Mouse (Mus musculus): Measurements from ENCODE around the gene Acp2. TPM values are rescaled to one million over a fixed set of nuclear protein-coding genes. Genes with fewer than 3 reads are reported as not detected.

The Acp2 gene
- total RNA-seq, 2 experiments from 2014 or later: 51.0 to 54.8 TPM

DNA sequence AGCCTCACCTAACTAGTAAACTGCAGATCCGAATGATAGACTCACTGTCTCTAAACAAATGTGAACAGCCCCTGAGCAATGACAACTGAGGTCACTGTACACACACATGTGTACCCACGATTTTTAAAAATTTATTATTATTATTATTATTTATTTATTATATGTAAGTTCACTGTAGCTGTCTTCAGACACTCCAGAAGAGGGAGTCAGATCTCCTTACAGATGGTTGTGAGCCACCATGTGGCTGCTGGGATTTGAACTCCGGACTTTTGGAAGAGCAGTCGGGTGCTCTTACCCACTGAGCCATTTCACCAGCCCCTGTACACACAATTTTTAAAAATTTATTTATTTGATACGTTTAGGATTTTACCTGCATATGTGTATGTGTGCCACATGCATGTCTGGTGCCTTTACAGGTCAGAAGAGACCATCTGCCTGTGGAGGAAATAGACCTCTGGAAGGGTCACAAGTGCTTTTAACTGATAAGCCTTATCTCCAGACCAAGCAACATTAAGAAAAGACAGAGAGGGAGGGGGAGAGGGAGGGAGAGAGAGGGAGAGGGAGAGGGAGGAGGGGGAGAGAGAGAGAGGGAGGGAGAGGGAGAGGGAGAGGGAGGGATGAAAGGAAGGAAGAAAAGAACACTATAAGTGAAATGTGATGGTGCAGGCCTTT is 42.0 kb downstream of the Acp2 start:
- intact Hi-C loops (cut with DNase I): no loop called here
- no peak for DNase-seq (ENCODE audit: low spot score in 2 of 2)

DNA sequence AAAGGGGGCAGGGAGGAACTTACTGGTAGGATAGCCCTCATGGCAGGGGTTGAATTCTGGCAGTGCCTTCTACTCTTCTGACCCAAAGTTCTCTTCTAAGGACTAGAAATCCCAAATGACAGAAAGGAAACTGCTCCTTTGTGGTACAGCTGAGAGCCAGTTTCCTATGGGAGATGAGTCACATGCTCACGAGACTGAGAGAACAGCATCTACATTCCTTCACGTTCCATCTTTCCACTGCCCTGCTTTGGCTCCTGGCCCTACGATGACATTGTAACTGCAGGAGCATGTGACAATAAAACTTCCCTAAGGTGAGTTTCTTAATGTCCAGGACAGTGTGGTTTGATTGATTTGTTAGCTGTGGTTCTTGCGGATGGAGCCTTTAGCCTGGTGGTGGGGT is 45.7 kb downstream of the Acp2 start:
- DNase-seq (ENCODE audit: low spot score in 2 of 2): no peak
- intact Hi-C loops (cut with DNase I): no loop called here

DNA sequence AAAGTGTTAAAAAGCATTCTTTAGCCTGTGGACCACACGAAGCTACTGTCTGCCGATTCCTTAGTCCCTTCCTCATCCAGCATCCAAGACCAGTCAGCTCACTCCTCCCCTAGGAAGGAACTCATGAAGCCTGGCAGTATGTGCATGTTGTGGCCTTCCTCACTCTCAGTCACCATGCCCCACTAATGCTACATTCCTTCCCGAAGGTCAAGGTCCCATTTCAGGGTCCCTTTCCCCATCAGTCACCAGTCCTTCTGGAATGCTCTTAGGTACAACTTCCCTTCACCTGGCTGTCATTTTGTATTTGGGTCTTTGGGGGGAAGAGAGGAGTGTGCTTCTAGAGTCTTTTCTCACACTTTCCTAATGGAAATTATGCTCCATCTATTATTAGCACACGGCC is 49.3 kb downstream of the Acp2 start:
- no peak for DNase-seq (ENCODE audit: low spot score in 2 of 2)
- intact Hi-C loops (cut with DNase I): no loop called here

DNA sequence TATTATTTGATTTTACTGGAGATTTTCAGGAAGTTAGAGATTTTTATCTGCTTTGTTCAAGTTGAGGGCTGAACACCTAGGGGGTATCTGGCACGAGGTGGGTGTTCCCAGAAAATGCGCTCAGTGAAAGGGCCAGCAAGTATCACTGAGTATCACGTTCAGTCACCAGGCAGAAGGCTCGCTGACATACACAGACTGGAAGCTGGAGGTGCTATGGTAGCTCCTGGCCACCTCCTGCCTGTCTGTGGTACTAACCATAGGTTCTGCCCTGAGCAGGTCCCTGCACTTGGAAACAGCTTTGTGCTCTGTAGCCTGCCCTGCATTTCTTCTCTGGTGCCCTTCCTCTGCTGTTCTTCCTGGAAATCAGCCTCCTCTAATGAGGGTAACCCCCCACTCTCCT is 49.8 kb downstream of the Acp2 start:
- intact Hi-C loops (cut with DNase I): no loop called here
- DNase-seq (ENCODE audit: low spot score in 2 of 2): no peak

DNA sequence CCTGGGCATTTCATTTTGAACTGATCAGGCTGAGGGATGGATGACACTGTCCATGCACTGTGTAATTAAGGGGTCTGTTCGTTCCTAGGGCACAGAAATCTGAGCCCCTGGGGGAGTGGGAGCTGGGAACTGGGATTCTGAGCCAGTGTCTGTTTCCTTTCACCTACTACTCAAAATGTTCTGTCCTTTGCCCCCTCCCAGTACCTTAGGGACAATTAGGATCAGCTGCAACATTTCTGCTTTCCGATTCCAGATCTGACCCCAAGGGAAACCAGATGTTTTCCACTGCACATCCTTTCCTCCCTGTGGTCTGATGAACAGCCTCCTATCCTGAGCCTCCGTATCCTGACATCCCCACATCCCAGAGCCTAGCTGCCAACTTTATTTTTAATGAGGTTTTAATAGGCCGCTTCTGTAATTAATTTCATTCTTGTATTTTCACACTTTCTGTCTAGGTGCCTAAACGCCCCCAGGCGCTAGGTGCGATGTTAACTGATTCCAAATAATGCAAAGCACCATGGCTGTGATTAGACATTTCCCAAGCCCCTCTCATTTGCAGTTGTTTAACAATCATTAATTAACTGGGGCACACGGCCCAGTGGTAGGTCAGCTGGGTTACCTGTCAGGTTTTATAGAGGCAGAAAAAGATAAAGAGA is 52.2 kb downstream of the Acp2 start:
- no peak for DNase-seq (ENCODE audit: low spot score in 2 of 2)
- intact Hi-C loops (cut with DNase I): no loop called here

DNA sequence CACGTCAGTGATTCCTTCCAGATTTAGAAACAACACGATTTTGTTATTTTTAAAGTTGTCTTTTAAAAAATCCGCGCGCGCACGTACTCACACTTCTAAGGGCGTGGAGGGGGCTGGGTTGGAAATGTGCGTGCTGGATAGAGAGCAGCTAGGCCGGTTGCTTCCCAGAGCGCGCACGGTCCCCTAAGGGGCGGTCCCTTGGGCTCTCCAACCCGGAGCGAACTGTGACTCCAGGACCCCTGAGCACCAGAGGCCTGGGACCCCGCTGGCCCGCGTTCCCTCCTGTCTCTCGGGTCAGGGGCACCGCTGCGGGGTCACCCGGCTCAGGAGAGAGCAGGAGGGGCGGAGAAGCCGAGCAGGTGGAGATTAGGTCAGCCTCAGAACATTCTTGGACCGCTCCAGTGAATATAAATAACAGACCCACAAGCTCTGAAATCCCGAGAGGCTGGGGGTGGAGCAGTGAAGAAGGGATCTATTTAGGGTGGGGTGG is 53.0 kb downstream of the Acp2 start, which contains the start of gene Pacsin3:
TSS of gene Pacsin3 (plus strand) at position 294 of the 490 bp plus-strand sequence.
- intact Hi-C loops (cut with DNase I): no loop called here
- peak; percentile 71 to 85 for DNase-seq (ENCODE audit: low spot score in 2 of 2)

DNA sequence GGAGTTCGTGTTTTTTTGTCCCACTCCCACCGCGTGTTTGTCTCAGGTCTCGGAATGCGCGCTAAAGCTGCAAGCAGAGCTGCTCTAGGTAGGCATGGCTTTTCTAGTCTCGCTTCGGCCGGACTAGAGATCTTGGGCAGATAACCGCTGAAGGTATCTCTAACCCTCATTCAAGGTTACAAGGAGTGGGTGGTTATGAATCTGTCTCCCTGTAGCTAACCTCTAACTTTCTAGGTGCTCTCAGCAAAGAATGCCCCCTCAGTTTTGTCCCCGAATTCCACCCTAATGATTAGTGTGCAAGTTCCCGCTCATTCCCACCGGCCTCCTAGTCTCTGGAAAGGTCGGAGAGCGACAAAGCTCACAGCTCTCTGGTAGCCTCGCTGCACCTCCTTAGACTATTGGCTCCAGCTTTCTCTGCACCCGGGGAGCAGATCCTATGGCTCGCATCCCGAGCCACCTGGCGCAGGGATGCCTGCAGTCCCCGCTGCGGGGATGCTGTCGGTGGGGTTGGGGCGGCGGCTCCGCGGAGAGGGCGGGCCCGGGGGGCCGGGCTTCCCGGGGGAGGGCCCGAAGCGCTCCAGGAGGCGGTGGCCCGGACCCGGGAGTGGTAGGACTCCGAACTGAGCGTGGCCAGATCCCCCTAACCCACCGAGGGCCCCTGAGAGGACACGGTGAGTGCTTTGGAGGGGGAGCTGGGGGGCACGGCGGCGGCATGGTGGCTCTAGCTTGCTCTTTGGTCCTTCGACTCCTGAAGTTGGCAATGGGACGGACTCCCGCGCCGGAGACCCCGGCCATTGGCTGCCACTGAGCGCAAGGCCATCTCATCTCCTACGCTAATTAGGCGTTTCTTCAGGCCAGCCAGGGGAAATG is 53.8 kb downstream of the Acp2 start:
- intact Hi-C loops (cut with DNase I): no loop called here
- DNase-seq (ENCODE audit: low spot score in 2 of 2): peak in 1 of 2 experiments; percentile 63

DNA sequence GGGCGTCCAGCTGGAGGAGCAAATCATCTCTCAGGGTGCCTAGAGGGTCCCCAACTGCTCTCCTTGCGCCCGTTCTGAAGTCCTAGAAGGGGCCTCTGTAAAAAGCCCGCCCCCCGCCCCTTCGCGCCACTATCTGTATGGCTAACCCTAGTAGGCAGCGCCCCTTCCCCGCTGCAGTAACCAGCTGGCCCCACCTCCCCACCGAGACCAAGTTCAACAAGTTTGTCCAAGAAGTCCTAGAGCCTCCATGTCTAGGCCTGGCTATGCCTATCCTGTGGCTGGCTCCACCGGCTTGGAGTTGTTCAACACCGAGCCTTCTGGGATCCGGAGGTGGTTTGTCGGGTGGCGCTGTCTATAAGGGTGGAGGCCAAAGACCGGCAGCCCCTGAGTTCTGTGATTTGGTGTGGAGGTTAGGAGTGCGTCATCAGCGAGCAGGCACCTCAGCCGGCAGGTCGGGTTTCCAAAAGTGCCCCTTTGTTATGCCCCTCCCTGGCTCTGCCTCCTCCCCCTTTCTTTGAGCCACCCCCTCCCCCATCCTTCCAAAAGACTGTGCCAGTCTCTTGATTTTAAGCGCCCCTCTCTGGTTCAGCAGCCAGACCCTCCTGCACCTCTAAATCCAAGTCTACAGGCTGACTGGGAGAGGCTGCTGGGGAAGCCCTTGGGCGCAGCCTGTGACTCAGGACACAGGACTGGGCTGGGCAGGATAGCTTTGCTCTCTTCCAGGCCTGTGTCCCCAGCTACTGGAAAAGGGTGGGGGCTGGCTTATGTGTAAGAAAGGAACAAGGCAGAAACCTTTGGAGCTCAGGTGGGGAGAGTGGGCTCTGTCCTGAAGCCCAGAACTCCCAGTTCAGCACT is 54.7 kb downstream of the Acp2 start:
- intact Hi-C loops (cut with DNase I): no loop called here
- DNase-seq (ENCODE audit: low spot score in 2 of 2): peak in 1 of 2 experiments; percentile 44

DNA sequence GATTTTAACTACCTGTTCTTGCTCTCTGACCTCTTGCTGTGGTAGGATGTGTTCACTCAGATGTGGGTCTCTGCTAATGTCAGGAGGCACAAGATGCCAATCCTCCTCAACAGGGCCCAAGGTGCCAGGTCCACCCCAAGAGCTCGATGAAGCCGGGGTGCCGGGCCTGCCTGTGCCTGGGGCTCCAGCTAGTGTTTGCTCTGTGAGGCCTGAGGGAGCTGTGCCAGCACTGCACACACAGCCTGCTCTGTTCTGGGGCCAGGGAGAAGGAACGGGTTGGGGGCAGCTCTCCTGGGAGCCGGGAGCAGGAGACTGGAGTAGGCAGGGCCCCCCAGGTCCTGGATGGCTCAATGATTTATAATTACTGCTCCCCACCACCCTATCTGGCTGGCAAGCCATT is 55.4 kb downstream of the Acp2 start:
- peak; percentile 52 to 58 for DNase-seq (ENCODE audit: low spot score in 2 of 2)
- intact Hi-C loops (cut with DNase I): no loop called here

DNA sequence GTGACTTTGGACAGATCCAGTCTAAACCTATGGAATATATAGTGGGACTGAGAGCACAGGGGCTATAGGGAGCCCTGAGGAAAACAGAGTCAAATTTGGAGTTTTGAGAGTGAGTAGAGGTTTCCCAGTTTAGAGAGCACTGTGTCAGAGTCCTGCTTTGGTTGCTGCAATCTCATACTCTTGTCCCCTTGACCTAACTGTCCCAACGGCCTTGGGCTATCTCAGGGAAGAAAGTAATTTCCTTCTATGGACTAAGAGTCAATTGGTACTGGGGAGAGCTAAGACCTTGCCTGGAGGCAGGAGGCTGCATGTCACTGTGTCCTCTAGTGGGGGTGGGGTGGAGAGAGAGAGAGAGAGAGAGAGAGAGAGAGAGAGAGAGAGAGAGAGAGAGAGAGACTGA is 56.1 kb downstream of the Acp2 start:
- DNase-seq (ENCODE audit: low spot score in 2 of 2): no peak

DNA sequence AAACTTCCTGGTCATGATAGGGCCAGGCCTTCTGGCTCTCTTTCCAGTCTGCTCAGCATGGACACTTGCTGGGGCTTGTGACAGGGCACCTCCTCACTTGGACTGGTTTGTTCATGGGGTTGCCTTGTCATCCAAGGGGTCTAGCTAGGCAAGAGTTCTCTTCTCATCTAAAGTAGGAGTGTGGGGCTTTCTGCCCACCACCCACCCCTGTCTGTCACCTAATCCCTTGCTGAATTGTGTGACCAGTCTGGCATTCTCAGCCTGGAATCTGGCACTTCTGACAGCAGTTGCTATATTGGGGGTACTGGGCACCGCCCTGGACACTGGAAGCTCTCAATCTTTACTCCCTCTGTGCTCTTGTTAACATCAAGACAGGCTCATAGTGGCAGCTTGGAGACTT is 56.8 kb downstream of the Acp2 start:
- intact Hi-C loops (cut with DNase I): no loop called here
- DNase-seq (ENCODE audit: low spot score in 2 of 2): no peak

More for the DNA sequence above, 56.1 kb downstream of the Acp2 start:
- intact Hi-C loops (cut with DNase I): no loop called here

Other genes starting within 250 kb of the Acp2 start
- gene Rapsn, start 167.3 kb upstream of the Acp2 start, total RNA-seq (2021): under 1 TPM; 0.24 to 0.36 TPM
- gene Psmc3, start 148.9 kb upstream of the Acp2 start, total RNA-seq (2021): 100 to 1,000 TPM; 203 to 208 TPM
- gene Slc39a13, start 132.5 kb upstream of the Acp2 start, total RNA-seq (2021): 10 to 100 TPM; 26.2 to 32.9 TPM
- gene Spi1, start 120.5 kb upstream of the Acp2 start, total RNA-seq (2021): 1 to 10 TPM; 4.3 to 4.7 TPM
- 1 to 10 TPM in 1 of 2 experiments, under 1 TPM in 1; 0.91 to 1.8 TPM for gene Mybpc3, start 84.7 kb upstream of the Acp2 start, total RNA-seq (2021)
- gene Madd, start 19.0 kb upstream of the Acp2 start, total RNA-seq (2021): 100 to 1,000 TPM; 202 to 239 TPM
- gene Nr1h3, start 51 bp upstream of the Acp2 start, total RNA-seq (2021): 1 to 10 TPM; 1.9 to 2.3 TPM
- 10 to 100 TPM; 10.4 to 10.9 TPM for gene Ddb2, start 34.1 kb downstream of the Acp2 start, total RNA-seq (2021)
- 10 to 100 TPM; 46.8 TPM for gene Pacsin3, start 53.1 kb downstream of the Acp2 start, total RNA-seq (2021)
- 10 to 100 TPM; 63.3 to 65.6 TPM for gene Arfgap2, start 62.1 kb downstream of the Acp2 start, total RNA-seq (2021)
- gene 1110051M20Rik, start 241.8 kb downstream of the Acp2 start, total RNA-seq (2021): 10 to 100 TPM; 84.7 to 89.4 TPM

Measured in left cerebral cortex, postnatal 14 days (tissue).